ENCODE assay signal across 28 mouse cellular contexts in genomic region chr5:90565205-90565604, GRCm38 (mm10). TPM values are rescaled to one million over a fixed set of nuclear protein-coding genes. Genes with fewer than 3 reads are reported as not detected.
"Had no signal": no experiment of that assay in that cellular context is flagged by ENCODE, and none has a peak within 500 bp of the region (broad histone marks: within the 10 kb centered on the region; RNA-seq: fewer than 3 reads in every experiment).

No protein-coding gene starts in this region.

- DNase-seq: gastrocnemius, adult 2 months; gastrocnemius, postnatal 10 days; gastrocnemius, postnatal 25 days; heart, adult 18-20 months; heart, postnatal 14 days; heart, postnatal 36 days; kidney, adult 11 months; kidney, adult 2 months; kidney, adult 9 months; kidney, postnatal 14 days; kidney, postnatal 36 days; liver; liver, embryonic 13.5 days had no signal

- H3K27me3 ChIP-seq: heart, embryonic 13.5 days; heart, embryonic 15.5 days; hindbrain, embryonic 13.5 days; hindbrain, embryonic 15.5 days; kidney, embryonic 15.5 days; limb, embryonic 12.5 days; liver, embryonic 13.5 days had no signal

- H3K4me2 ChIP-seq: heart, embryonic 13.5 days; heart, embryonic 15.5 days; hindbrain, embryonic 13.5 days; hindbrain, embryonic 15.5 days; kidney, embryonic 15.5 days; limb, embryonic 12.5 days; liver, embryonic 11.5 days; liver, embryonic 13.5 days had no signal

- H3K9ac ChIP-seq: heart, embryonic 13.5 days; heart, embryonic 15.5 days; hindbrain, embryonic 13.5 days; hindbrain, embryonic 15.5 days; kidney, embryonic 15.5 days; limb, embryonic 12.5 days; liver, embryonic 13.5 days had no signal

- H3K36me3 ChIP-seq: heart, embryonic 10.5 days; heart, embryonic 13.5 days; heart, embryonic 15.5 days; hindbrain, embryonic 13.5 days; hindbrain, embryonic 15.5 days; kidney, embryonic 15.5 days; limb, embryonic 10.5 days; limb, embryonic 12.5 days; liver, embryonic 13.5 days had no signal

- H3K4me1 ChIP-seq: hindbrain, embryonic 13.5 days; hindbrain, embryonic 15.5 days; limb, embryonic 10.5 days; limb, embryonic 12.5 days had no signal

- H3K27ac ChIP-seq: gastrocnemius, adult 2 months; heart, embryonic 10.5 days; heart, embryonic 13.5 days; heart, embryonic 15.5 days; hindbrain, embryonic 13.5 days; hindbrain, embryonic 15.5 days; hindbrain, postnatal 0 days; kidney, embryonic 15.5 days; kidney, postnatal 0 days; limb, embryonic 10.5 days; limb, embryonic 12.5 days; liver, embryonic 13.5 days had no signal

- H3K9me3 ChIP-seq: heart, embryonic 10.5 days; heart, embryonic 13.5 days; heart, embryonic 15.5 days; hindbrain, embryonic 13.5 days; hindbrain, embryonic 15.5 days; kidney, embryonic 15.5 days; limb, embryonic 10.5 days; limb, embryonic 12.5 days; liver, embryonic 13.5 days had no signal

- H3K4me3 ChIP-seq: gastrocnemius, adult 2 months; heart, embryonic 10.5 days; heart, embryonic 13.5 days; heart, embryonic 15.5 days; hindbrain, embryonic 13.5 days; hindbrain, embryonic 15.5 days; kidney, embryonic 15.5 days; limb, embryonic 10.5 days; limb, embryonic 12.5 days; liver, embryonic 13.5 days had no signal

- ATAC-seq: hindbrain, postnatal 0 days; intestine, embryonic 16.5 days had no signal

RNA-seq across cellular contexts. Expression of gene 5830473C10Rik, which starts 4.3 kb away (rescaled TPM):
- polyA plus RNA-seq: heart, embryonic 13.5 days; heart, embryonic 15.5 days; heart, postnatal 0 days; hindbrain, embryonic 11.5 days; hindbrain, embryonic 13.5 days; hindbrain, embryonic 15.5 days; limb, embryonic 10.5 days; limb, embryonic 12.5 days had no signal

RNA-seq across cellular contexts. Expression of gene Afm, which starts 46.5 kb away (rescaled TPM):
- polyA plus RNA-seq: heart, embryonic 15.5 days; heart, postnatal 0 days; hindbrain, embryonic 11.5 days; hindbrain, embryonic 13.5 days; hindbrain, embryonic 15.5 days; hindbrain, postnatal 0 days; limb, embryonic 10.5 days; limb, embryonic 12.5 days; limb, embryonic 14.5 days had no signal
